Mouse (Mus musculus) neural tube, embryonic 13.5 days (tissue): ENCODE data around the gene Gdf10. TPM values are rescaled to one million over a fixed set of nuclear protein-coding genes. Genes with fewer than 3 reads are reported as not detected.

Experiments
- polyA plus RNA-seq: library from polyadenylated mRNA; unstranded; fragments of >200 nt; fragmentation: Nextera tagmentation; extraction: Ambion mirVana; gene quantifications from 2 replicates; pipeline ENCODE4 v1.2.1, GENCODE M21; 2015

Gene Gdf10
- polyA plus RNA-seq, 1 experiment from 2014 or later: 9.2 TPM

Other genes starting within 250 kb of the Gdf10 start
- gene Gdf2, start 17.5 kb downstream of the Gdf10 start, polyA plus RNA-seq: not detected in 2 replicates
- not detected in 2 replicates for gene Rbp3, start 30.4 kb downstream of the Gdf10 start, polyA plus RNA-seq
- 0.18 and 0.33 TPM in 2 replicates for gene Zfp488, start 55.2 kb downstream of the Gdf10 start, polyA plus RNA-seq
- gene Gm30083, start 91.6 kb downstream of the Gdf10 start, polyA plus RNA-seq: not detected in 2 replicates
- not detected in 2 replicates for gene Gm5460, start 93.2 kb downstream of the Gdf10 start, polyA plus RNA-seq
- gene Antxrl, start 129.1 kb downstream of the Gdf10 start, polyA plus RNA-seq: not detected in 2 replicates
- not detected in 2 replicates for gene Anxa8, start 162.4 kb downstream of the Gdf10 start, polyA plus RNA-seq
- not detected in 2 replicates for gene A630023A22Rik, start 179.2 kb downstream of the Gdf10 start, polyA plus RNA-seq
- gene Npy4r, start 228.9 kb downstream of the Gdf10 start, polyA plus RNA-seq: 0.11 TPM in 1 of 2 replicates, not detected in the other